Mouse (Mus musculus) cortical plate, adult 2 months (tissue): ENCODE results near the gene Nenf.

ENCODE experiments used
- CTCF ChIP-seq: fragments of 200-500 bp; IDR thresholded peaks from 2 replicates; pipeline ENCODE4 v1.5.1; 2011; ENCODE audit warnings: mild to moderate bottlenecking, control low read depth, low read length; ENCODE audit not compliant: insufficient read depth; ENCODE audit errors: extremely low read depth
- POLR2A ChIP-seq: fragments of 200-500 bp; IDR thresholded peaks from 2 replicates; pipeline ENCODE4 v1.6.1; 2011; ENCODE audit warnings: mild to moderate bottlenecking, low read length, control low read depth; ENCODE audit not compliant: insufficient read depth; ENCODE audit errors: extremely low read depth

DNA sequence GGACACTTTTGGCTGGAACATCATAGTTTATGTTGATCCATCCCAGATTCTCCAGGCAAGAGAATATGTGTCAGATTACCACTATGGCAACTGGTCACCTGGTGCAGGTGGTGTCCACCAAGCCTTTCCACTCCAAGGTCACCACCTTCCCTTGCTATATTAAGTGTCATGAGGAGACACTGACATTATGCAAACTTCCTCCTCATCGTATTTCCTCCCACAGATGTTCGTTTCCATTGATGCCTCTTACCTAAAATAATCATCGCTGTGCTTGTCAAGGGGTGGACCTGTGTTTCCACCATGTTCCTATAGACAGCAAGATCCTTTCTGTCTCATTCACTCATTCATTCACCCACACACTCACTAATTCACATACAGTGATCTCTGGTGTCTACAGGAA, 45.3 kb downstream of the Nenf start:
- TF ChIP-seq POLR2A (no peak), CTCF (no peak)
